Mouse (Mus musculus) spleen, adult 12 weeks (tissue): ENCODE measurements around the gene Mycn.

Experiments used
- DNase-seq: peaks from one replicate; pipeline ENCODE4 v3.0.0; 2022; ENCODE audit warnings: low spot score

The Mycn gene

DNA sequence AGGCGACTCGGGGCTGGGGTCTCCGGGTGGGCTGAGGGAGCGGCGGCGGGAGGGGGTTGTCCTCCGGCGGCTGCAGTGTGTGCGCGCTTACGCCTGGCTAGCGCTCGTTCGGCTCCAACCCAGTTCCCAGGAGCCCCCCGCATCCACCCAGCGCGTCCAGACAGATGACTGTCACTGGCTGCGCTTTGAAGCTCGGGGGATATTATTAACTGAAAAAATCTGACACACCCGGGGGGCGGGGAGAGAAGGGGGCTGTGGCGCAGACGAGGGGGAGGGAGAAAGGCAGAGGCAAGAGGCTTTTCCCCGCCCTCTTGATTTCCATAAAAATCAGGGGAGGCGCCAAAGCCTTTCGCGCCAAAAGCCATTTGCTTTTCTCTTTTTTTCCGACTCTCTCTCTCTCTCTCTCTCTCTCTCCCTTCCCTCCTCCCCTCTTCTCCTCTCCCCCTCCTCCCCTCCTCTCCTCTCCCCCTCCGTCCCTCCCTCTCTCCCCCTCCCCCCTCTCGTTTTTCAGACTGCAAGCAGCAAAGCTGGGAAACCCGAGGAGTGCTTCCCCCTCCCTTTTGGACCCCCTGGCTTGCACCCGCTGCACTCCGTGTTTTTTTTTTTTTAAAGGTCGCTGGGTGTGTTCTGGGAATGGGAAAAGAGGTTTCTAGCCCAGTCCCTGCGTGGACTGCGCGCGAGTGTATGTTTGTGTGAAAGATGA lies at the start of gene Mycn:
Mycn (minus strand) TSS at position 254 of the 703 bp plus-strand sequence.
- no peak for DNase-seq

DNA sequence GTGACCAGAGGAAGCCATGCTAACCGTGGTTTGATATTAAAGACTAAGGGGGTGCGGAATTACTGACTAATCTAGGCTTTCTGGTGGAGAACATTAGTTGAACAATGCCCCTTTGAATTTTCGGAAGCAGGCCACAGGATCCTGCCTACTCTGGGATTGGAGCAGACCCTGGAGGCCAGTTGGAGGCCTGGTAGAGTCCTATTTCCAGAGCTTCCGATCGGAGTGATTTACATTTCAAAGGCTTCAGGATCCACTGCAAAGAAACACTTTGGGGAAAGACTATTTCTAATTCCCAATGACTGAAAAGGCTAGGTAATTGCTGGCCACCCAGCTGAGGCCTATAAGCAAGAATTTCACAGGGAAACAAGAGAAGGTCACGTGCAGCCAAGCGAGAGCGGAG lies 45.7 kb upstream of the Mycn start:
- DNase-seq = no peak

DNA sequence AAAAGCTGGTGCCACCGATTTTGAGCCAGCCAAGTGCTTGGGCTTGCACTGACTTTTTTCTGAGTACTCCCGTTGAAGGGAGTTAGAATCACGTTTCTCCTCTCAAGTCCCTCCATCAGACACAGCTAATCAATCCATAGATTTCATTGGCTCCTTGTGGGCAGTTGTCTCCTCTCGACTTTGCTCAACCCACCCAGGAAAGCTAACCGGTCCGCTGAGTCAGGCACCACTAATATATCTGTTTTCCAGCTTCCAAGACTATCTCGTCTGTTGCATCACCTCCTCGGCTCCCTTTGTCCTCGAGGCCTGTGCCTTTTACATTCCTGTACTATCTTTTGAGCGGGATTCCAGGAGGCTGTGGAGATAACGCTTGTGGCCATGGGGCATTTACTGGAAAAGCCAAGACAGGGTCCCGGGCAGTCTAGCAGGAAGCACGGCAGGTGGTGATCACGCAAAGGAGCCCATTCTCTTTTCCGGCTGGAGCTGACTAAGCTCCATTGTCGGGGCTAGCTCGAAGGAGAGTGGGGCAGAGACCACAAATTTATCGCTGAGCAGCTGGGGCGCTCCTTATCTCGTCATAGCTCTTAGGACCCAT lies 45.0 kb upstream of the Mycn start:
- DNase-seq = no peak

DNA sequence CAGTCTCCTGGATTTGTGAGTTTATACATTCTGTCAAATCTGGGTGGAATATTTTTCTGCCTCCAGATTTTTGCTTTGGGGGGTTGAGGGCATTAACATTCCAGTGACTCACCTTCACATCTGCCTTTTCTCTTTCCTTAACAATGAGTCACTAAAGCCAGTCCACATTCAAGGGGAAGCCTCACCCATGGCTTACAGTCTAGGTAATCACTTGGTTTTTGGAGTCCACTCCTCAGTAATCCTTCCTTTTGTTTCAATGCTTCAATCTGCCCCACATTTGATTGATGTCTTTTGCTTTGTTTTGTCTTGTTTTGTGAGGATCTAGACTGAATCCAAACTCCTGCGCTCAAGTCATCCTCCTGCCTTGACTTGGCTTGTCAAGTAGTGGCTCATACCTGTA lies 41.3 kb upstream of the Mycn start:
- DNase-seq = no peak

DNA sequence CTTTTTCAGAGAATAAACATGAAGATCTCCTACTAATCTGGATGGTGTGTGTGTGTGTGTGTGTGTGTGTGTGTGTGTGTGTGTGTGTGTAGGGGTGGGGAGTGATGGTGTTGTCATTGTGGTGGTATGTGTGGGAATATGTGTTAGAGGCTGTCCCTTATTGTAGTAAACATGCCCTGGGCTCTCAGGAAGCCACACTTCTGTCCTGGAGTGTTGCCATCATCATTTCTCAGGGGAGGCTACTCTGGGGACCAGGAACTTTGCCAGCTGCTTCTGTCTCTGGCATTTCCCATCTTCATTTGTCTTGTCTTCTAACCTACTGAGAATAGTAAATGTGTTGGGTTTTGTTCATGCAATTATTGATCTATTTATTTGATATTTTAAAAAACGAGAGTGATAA lies 33.7 kb upstream of the Mycn start:
- no peak for DNase-seq

DNA sequence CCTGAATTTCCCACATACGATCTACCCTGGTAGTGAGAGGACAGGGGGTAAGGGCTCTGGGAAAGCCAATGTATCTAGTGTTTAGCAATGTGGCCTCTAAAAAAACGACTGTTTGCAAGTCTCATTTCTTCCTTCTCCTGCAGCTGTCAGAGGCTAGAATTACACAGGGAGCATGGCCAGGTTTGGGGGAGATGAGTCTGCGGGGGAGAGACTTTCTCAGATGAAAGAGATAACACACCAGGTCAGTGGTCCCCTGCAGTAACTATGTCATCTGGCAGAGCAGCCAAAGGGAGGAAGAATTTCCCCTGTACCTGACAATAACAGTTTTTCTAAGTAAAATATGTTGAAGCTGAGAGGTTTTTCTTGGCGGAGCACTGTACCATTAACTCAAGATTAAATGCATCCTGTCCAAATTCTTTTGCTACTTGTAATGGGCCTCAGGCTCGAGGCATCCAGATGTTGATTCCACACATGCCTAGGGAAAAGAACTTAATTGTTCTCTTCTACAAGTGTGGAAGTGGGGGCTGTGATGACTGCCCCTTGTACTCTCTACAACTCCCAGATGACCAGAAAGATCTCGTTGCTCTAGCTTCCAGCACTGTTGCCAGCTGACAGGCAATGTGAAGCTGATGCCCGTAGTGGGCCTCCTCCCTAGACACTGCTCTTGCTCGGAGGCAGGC lies 31.2 kb upstream of the Mycn start:
- DNase-seq = no peak

DNA sequence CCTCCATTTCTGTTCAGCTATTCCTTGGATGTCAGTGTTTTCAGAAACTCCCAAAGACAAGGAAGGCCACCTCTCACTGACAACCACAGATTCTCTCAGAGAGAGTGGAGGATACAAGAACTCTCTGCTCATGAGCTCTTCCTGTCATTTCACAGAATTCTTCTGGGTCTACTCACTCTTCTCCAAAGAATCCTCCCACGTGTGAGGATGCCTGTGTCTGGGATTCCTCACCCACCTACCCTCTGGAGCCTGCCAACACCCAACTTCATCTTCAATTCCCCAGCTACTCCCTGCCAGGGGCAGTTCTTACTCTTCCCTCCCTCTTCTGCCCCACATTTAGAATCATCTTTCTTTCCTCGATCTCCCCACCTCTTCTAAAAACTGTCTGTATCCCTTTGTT lies 26.2 kb upstream of the Mycn start:
- no peak for DNase-seq

DNA sequence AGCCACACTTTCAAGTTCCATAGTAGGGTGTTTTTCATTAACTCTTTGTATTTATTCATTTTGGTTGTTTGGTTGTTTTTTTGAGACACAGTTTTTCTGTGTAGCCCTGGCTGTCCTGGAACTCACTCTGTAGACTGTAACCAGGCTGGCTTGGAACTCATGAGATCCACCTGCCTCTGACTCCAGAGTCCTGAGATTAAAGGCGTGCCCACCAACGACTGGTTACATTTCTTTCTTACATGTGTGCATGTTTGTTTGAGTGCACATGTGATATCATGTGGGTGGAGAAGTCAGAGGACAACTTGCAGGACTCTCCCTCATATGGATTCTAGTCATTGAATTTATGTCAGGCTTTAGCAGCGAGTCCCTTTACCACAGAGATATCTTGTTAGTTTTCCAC lies 23.1 kb upstream of the Mycn start:
- no peak for DNase-seq

DNA sequence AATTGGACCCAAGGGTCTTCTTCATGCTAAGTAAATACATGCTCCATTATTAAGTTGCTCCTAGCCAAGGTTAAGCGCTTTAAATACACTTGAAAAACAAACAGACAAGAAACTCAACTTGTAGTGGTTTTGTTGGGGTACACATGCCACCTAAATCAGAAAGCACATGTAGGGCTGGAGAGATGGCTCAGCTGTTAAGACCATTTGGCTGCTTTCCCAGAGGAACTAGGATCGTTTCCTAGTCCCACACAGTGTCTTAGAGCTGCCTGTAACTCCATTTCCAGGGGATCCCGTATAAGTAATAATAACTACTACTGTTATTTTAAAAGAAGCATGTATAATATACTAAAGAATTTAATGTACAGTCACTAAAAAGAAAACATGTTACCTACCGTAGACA lies 5.9 kb upstream of the Mycn start:
- DNase-seq = no peak

DNA sequence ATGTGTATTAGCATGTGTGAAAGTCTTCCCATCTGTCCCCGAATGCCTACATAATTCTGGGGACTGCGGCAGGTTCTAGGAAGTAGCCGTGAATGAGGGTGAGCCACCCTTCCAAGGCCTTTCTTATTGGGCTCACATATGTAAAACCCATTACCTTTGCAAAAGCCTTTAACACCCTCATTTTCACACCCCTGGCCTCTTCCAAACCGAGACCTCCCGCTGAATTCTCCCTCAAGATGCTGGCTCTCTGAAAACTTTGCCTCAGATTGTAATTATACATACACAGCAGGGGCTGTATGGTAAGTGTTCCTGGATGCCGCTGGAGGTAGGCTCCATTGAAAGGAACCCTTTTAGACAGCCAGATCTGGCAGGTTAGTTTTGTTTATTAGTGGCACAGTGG lies 1.6 kb upstream of the Mycn start:
- DNase-seq = no peak

DNA sequence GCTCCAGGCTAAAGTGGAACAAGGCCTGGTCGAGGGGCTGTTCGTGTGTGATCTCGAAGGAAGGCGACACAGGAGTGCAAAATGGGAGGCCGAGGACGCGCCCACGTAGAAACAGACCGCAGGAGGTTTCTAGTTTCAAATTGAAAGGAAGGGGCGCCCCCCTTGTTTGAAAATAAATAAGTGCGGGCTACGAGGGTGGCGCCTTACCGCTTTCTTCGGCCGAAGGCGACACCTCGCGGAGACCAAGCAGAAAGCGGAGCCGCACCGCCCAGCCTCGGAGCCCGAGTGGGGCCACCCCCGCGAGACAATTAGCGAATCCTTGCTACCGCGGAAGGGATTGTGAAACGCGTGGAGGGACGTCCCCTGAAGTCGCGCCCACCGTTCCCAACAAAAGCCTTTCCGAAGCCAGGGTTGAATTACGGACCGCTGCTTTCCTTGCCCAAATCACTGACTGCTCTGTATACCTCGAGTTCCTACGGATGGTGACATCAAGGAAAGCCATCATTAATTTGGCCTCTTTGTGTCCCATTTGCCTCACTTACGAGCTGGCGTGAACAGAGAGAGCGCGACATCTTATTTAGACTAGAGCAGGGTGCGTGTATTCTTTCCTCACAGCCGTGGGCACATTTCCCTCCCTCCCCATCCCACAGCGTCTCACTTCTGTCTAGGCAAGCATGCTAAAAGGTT lies 793 bp upstream of the Mycn start:
- peak; percentile 19 for DNase-seq

DNA sequence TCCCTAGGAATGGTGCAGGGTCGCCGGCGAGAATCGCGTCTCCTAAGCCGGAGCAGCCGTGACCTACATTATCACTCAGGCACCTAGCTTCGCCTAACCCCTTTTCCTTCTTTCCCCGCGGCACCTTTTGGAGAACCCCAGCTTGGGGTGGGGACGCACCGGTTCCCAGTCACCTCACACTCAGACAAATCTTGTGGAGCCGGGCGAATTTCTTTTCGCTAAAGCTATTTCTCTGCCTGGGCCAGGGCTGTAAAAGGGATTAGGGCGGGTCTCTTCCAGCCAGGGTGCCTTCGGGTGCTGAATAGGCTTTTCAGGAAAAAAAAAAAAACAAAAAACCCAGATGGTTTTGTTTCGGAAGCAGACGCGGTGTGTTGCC lies 597 bp downstream of the Mycn start:
- no peak for DNase-seq

DNA sequence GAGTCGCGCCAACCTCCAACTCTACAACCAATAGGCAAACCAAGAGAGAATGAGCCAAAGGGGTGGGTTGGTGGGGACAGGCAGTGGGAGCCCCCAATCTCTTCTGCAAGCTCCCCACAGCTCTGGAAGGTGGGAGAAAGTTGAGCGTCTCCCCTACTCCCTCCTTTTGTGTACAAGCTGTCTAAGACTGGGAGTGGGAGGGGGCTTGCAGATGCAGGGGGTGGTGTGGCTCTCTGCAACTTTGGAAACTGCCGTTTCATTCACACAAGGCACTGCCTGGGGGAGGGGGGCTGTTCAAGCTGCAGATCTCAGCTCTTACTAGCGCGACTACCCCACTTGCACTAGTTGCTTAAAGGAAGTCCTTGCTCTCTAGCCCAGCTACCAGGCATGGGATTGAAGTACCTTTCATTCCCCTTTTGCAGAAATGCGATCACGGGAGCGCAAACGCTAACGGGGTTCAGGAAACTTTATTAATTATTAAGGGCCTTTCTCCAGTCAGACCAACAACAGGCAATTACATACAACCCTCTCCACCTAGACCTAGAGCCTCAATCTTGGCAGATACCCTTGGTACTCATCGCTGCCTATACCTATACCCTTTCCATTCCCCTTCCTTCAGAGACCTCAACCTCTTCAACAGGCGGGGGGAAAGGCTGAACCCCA lies 1.1 kb downstream of the Mycn start:
- DNase-seq = no peak

DNA sequence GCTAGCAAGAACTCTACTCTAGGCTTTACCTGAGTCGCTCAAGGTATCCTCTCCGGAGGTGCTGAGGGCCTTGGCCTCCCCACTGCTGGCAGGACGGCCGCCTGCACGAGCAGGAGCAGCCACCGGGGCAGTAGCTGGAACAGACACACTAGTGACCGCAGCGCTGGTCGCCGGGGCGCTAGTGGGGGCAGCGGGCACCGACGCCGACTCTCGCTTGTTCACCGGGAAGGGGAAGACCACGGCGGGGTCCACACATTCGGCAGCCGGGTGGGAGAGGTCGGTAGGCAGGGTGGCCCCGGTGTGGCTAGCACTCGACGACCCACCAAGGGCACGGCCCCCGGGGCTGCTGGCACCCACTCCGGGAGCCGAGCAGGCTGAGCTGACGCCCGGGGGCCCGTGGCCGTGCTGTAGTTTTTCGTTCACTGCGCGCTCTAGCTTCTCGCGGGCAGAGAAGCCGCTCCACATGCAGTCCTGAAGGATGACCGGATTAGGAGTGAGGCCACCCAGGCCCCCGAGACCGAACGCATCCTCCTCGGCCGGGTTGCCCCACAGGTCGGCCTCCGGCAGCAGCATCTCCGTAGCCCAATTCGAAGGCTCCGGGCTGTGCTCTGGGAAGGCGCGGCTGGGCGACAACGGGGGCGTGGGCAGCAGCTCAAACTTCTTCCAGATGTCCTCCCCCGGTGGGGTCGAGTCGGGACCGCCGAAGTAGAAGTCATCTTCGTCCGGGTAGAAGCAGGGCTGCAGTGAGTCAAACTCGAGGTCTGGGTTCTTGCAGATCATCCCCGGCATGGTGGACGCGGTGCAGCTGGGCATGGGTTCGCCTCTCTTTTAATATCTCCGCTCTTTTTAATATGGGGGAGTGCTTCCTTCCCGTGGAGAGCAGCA lies 1.9 kb downstream of the Mycn start:
- no peak for DNase-seq

DNA sequence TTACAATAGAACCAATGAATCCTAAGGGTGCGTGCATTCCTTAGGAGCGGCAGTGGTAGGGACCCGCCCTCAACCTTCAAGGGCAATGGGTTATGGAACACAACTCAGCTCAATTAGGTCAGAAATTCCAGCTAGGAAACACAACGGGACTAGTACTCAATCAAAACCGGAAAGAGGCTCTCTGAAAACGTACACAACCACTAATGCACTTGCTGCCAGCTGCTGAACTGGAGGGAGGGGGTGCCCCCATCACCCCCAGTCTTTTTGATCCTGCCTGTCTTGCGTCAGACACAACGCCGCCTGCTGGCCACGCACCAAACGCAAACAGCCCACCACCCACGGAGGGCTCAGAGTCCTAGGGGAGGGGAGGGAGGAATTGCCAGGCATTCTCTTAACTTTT lies 2.9 kb downstream of the Mycn start:
- DNase-seq = no peak

DNA sequence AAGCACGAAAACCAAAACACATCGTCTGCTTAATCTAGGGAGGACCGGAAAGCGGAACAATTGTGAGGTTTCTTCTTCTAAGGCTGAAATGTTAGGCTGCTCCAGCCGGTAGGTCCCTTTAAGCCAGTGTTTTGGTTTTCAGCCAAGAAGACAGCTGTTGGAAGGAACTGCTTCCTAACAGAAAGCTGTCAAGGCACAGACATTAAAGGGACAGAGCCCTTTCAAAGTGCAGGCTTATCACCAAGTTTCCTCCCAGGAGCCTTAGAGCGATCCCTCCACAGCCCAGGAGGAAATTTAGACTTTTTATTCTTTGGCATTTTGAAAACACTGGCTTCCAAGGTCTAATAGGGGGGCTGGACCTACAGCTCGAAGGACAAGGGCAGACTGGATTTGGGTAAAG lies 3.4 kb downstream of the Mycn start:
- DNase-seq = no peak

DNA sequence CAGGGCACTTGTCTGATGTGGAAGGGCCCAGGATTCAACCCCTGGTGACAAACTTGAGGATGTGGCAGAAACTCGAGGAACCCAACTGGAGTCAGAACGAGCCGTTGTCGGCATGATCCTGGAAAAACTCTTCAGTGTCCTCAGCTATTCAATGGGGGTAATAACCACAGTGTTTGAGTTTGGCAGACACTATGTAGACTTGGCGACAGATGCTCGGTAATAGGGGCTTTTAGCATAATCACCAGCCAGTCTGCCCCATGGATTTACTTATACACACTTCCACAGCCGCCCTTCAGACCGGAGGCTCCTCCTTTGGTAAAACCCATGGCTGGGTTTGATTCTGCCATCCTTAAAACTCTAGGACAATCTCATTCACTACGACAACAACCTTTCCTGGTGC lies 4.0 kb downstream of the Mycn start:
- DNase-seq = no peak

DNA sequence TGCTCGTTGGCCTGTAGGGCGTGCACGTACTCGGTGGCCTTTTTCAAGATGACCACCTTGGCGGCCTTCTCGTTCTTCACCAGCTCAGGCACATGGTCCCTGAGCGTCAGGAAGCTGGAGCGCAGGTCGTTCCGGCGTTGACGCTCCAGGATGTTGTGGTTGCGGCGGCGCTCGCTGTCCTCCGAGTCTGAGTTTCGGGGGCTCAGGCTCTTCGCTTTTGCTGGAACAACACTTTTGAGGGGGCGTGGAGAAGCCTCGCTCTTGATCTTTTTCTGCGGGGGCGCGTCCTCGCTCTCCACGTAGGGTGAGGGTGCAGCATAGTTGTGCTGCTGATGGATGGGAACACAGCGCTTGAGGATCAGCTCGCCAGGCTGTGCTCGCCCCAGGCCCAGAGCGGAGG lies 4.6 kb downstream of the Mycn start:
- DNase-seq = no peak

DNA sequence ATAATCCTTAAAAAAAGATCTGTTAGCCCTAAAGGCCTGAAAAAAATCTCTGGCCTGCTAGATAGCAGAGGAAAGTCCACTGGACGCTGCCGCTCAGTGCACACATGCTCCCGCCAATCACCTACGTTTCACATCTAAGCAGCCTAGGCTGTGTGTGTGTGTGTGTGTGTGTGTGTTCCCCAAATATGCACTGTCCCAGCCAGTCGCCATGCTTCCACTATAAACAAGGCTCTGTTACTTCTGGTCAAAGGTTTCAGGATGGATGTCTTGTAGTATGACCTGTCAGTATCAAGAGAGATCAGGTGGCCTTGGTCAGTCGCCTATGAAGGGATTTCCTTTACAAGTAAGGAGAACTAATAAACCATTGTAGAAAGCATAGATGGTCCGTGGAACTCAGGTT lies 9.5 kb downstream of the Mycn start:
- no peak for DNase-seq

DNA sequence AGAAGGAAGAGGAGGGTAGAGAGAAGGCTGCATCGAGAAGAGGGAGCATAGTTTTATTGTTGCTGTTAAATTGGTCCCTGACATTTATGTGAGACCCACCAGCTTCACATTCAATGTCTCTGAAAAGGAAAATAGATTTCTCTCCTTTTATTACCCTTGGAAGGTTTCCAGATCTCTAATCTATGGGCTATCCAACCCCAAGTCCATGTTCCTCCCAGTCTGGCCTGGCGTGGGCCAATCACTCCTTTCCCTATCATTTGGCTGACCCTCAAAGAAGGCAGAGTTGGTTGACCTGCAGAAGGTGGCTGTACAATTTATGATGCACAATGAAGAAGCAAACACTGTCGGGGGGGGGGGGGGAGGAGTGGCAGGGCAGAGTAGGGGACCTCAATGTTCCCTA lies 13.5 kb downstream of the Mycn start:
- DNase-seq = no peak

DNA sequence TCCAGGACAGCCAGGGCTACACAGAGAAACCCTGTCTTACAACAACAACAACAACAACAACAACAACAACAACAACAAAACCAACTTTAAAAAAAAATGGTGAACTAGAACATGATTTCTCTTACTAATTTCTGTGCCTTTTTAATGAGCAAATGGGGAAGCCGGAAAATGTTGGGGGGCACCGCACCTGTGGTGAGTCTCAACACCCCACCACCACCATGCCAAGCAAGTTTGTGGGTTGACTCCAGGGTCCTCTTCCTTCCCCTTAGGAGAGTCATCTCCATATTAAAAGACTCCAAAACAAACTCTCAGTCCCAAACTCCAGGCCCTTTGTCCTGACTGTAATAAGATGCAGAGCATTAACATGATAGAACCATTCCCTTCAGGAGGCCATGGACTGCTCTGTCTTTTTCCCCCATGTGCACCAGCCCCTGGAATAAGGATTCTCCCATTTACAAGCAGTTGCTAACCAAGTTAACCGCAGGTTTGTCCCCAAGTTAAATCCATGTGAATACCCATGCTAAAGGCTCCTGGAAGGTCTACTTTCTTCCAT lies 14.7 kb downstream of the Mycn start:
- no peak for DNase-seq
